Mouse (Mus musculus) intestine, embryonic 14.5 days (tissue): ENCODE data around the gene Cald1. TPM values are rescaled to one million over a fixed set of nuclear protein-coding genes. Genes with fewer than 3 reads are reported as not detected.

Experiments
- ATAC-seq: fragments of 200-750 bp; cut with Nextera tagmentation; replicated peaks from 2 replicates; pipeline ENCODE4 v1.8.0; 2017; ENCODE audit warnings: low read depth, moderate number of reproducible peaks, moderate TSS enrichment, moderate library complexity; ENCODE audit not compliant: low FRiP score, low TSS enrichment
- DNase-seq: peaks from one replicate; pipeline ENCODE4 v3.0.0-alpha.2; 2018; ENCODE audit warnings: low spot score
- H3K27ac ChIP-seq: fragments of 300-500 bp; sonication (generic); 2 replicates; pipeline ENCODE4 v1.5.1; 2014; ENCODE audit warnings: low read depth, mild to moderate bottlenecking, control low read depth
- H3K27me3 ChIP-seq: fragments of 300-500 bp; sonication (generic); replicated peaks from 2 replicates; pipeline ENCODE4 v1.6.1; 2014; ENCODE audit warnings: low read length, control low read depth; ENCODE audit not compliant: control insufficient read depth, insufficient read depth
- H3K36me3 ChIP-seq: fragments of 300-500 bp; sonication (generic); 2 replicates; pipeline ENCODE4 v1.6.1; 2014; ENCODE audit warnings: low read length, control low read depth; ENCODE audit not compliant: control insufficient read depth, insufficient read depth
- H3K4me1 ChIP-seq: fragments of 300-500 bp; sonication (generic); replicated peaks from 2 replicates; pipeline ENCODE4 v1.6.1; 2014; ENCODE audit warnings: low read length, control low read depth, mixed read lengths; ENCODE audit not compliant: control insufficient read depth, insufficient read depth
- H3K4me2 ChIP-seq: fragments of 300-500 bp; sonication (generic); 2 replicates; pipeline ENCODE4 v1.6.1; 2014; ENCODE audit warnings: low read length
- H3K4me3 ChIP-seq: fragments of 300-500 bp; sonication (generic); 2 replicates; pipeline ENCODE4 v1.5.1; 2014; ENCODE audit warnings: low read depth, low read length, control low read depth, mixed read lengths
- H3K9ac ChIP-seq: fragments of 300-500 bp; sonication (generic); 2 replicates; pipeline ENCODE4 v1.6.1; 2014; ENCODE audit warnings: mild to moderate bottlenecking, low read length
- H3K9me3 ChIP-seq: fragments of 300-500 bp; sonication (generic); 2 replicates; pipeline ENCODE4 v1.6.1; 2016; ENCODE audit warnings: low read length, control low read depth; ENCODE audit not compliant: control insufficient read depth
- WGBS: fragments of 180-500 bp; shearing (Covaris S2); extraction: QIAGEN DNeasy Blood & Tissue Kit; methylation state at CpG from one replicate; pipeline ENCODE4 v1.1.7; 2014; 5-methylcytosine and 5-hydroxymethylcytosine counted together
- polyA plus RNA-seq: library from polyadenylated mRNA; unstranded; fragments of >200 nt; fragmentation: Nextera tagmentation; extraction: Ambion mirVana; gene quantifications from 2 replicates; pipeline ENCODE4 v1.2.1, GENCODE M21; 2014

Gene Cald1
- polyA plus RNA-seq, 1 experiment from 2014 or later: 309 TPM

GRCm38 (mm10) chr6:34579504-34580068 is 18.7 kb upstream of the Cald1 start:
- 57% methylated on average over 6 of the region's 6 CpGs for WGBS
- H3K4me1 ChIP-seq: peaks cover 7% of the 10 kb centered on the region
- ATAC-seq (no peak), DNase-seq (no peak)
- H3K9me3 ChIP-seq: no peaks in the 10 kb centered on the region
- no peak overlapping the region for H3K4me2 ChIP-seq
- no peaks in the 10 kb centered on the region for H3K27me3 ChIP-seq
- H3K36me3 ChIP-seq: no peaks in the 10 kb centered on the region
- no peak overlapping the region for H3K9ac ChIP-seq
- no peak overlapping the region for H3K4me3 ChIP-seq
- H3K27ac ChIP-seq: no peak overlapping the region

GRCm38 (mm10) chr6:34583365-34583764 is 14.9 kb upstream of the Cald1 start:
- Histone ChIP-seq H3K9ac (no peak overlapping the region), H3K27ac (no peak overlapping the region), H3K9me3 (no peaks in the 10 kb centered on the region), H3K36me3 (no peaks in the 10 kb centered on the region), H3K4me2 (no peak overlapping the region), H3K4me3 (no peak overlapping the region), H3K4me1 (peaks cover 7% of the 10 kb centered on the region), H3K27me3 (no peaks in the 10 kb centered on the region)
- WGBS: 47% methylated on average over 5 of the region's 5 CpGs
- ATAC-seq: no peak
- no peak for DNase-seq

GRCm38 (mm10) chr6:34588066-34588465 is 10.2 kb upstream of the Cald1 start:
- WGBS: 62% methylated on average over 4 of the region's 4 CpGs
- Histone ChIP-seq H3K4me1 (no peaks in the 10 kb centered on the region), H3K4me2 (no peak overlapping the region), H3K27me3 (no peaks in the 10 kb centered on the region), H3K9me3 (no peaks in the 10 kb centered on the region), H3K27ac (no peak overlapping the region), H3K36me3 (no peaks in the 10 kb centered on the region), H3K9ac (no peak overlapping the region), H3K4me3 (no peak overlapping the region)
- DNase-seq: no peak
- no peak for ATAC-seq

- ATAC-seq: no peak
- Histone ChIP-seq H3K4me2 (no peak overlapping the region), H3K4me1 (no peaks in the 10 kb centered on the region), H3K9ac (no peak overlapping the region), H3K27ac (no peak overlapping the region), H3K27me3 (no peaks in the 10 kb centered on the region), H3K9me3 (no peaks in the 10 kb centered on the region), H3K4me3 (no peak overlapping the region), H3K36me3 (no peaks in the 10 kb centered on the region)
- 93% methylated on average over 9 of the region's 9 CpGs for WGBS
- DNase-seq: no peak
Measured at GRCm38 (mm10) chr6:34590716-34591115, 7.6 kb upstream of the Cald1 start.

GRCm38 (mm10) chr6:34593353-34593752 is 4.9 kb upstream of the Cald1 start:
- H3K27me3 ChIP-seq: no peaks in the 10 kb centered on the region
- H3K4me3 ChIP-seq: no peak overlapping the region
- no peaks in the 10 kb centered on the region for H3K36me3 ChIP-seq
- H3K27ac ChIP-seq: no peak overlapping the region
- ATAC-seq (no peak), DNase-seq (no peak)
- 82% methylated on average over 1 of the region's 1 CpGs for WGBS
- H3K9ac ChIP-seq: no peak overlapping the region
- H3K9me3 ChIP-seq: no peaks in the 10 kb centered on the region
- no peak overlapping the region for H3K4me2 ChIP-seq
- peaks cover 16% of the 10 kb centered on the region for H3K4me1 ChIP-seq

GRCm38 (mm10) chr6:34597316-34597715 is 984 bp upstream of the Cald1 start:
- no peaks in the 10 kb centered on the region for H3K9me3 ChIP-seq
- H3K4me1 ChIP-seq: peaks cover 25% of the 10 kb centered on the region
- no peaks in the 10 kb centered on the region for H3K27me3 ChIP-seq
- H3K36me3 ChIP-seq: no peaks in the 10 kb centered on the region
- H3K4me3 ChIP-seq: no peak overlapping the region
- H3K4me2 ChIP-seq: peak overlapping the region; percentile 58
- WGBS: 63% methylated on average over 3 of the region's 3 CpGs
- peak overlapping the region; percentile 91 for H3K27ac ChIP-seq
- ATAC-seq (no peak), DNase-seq (no peak)
- H3K9ac ChIP-seq: no peak overlapping the region

GRCm38 (mm10) chr6:34599171-34599570 is 871 bp downstream of the Cald1 start:
- no peaks in the 10 kb centered on the region for H3K9me3 ChIP-seq
- H3K27ac ChIP-seq: peak overlapping the region; percentile 91
- H3K27me3 ChIP-seq: no peaks in the 10 kb centered on the region
- H3K4me2 ChIP-seq: peak overlapping the region; percentile 58
- peaks cover 31% of the 10 kb centered on the region for H3K4me1 ChIP-seq
- ATAC-seq: no peak
- peak overlapping the region; percentile 87 for H3K9ac ChIP-seq
- no peak for DNase-seq
- peak overlapping the region; percentile 70 for H3K4me3 ChIP-seq
- 24% methylated on average over 9 of the region's 9 CpGs for WGBS
- H3K36me3 ChIP-seq: no peaks in the 10 kb centered on the region

- 23% methylated on average over 10 of the region's 10 CpGs for WGBS
Measured at GRCm38 (mm10) chr6:34599631-34600111, 1.4 kb downstream of the Cald1 start.

GRCm38 (mm10) chr6:34600850-34601249 is 2.5 kb downstream of the Cald1 start:
- 0 out of 2 replicates have a peak overlapping the region, but pooled peaks have one; percentile 91 for H3K27ac ChIP-seq
- DNase-seq: no peak
- H3K36me3 ChIP-seq: no peaks in the 10 kb centered on the region
- peaks cover 40% of the 10 kb centered on the region for H3K4me1 ChIP-seq
- peak overlapping the region; percentile 70 for H3K4me3 ChIP-seq
- H3K27me3 ChIP-seq: no peaks in the 10 kb centered on the region
- peak overlapping the region; percentile 58 for H3K4me2 ChIP-seq
- H3K9ac ChIP-seq: peak overlapping the region; percentile 87
- no peak for ATAC-seq
- WGBS: 70% methylated on average over 4 of the region's 4 CpGs
- no peaks in the 10 kb centered on the region for H3K9me3 ChIP-seq

More at GRCm38 (mm10) chr6:34599631-34600111, 1.4 kb downstream of the Cald1 start:
- Histone ChIP-seq H3K4me2 (peak overlapping the region; percentile 58), H3K9me3 (no peaks in the 10 kb centered on the region), H3K27ac (peak overlapping the region; percentile 91), H3K4me3 (peak overlapping the region; percentile 70), H3K27me3 (no peaks in the 10 kb centered on the region), H3K9ac (peak overlapping the region; percentile 87), H3K4me1 (peaks cover 31% of the 10 kb centered on the region), H3K36me3 (no peaks in the 10 kb centered on the region)
- no peak for DNase-seq
- ATAC-seq: no peak
